Mouse (Mus musculus) liver, embryonic 16.5 days (tissue): ENCODE results near the gene Myo9b. TPM values are rescaled to one million over a fixed set of nuclear protein-coding genes. Genes with fewer than 3 reads are reported as not detected.

ENCODE experiments used
- ATAC-seq: fragments of 200-750 bp; cut with Nextera tagmentation; 2 replicates; pipeline ENCODE4 v1.8.0; 2017; ENCODE audit warnings: low read depth, mild to moderate bottlenecking, moderate number of reproducible peaks, moderate library complexity
- H3K27ac ChIP-seq: fragments of 300-500 bp; sonication (generic); 2 replicates; pipeline ENCODE4 v1.5.1; 2014; ENCODE audit warnings: mild to moderate bottlenecking, low read length
- H3K27me3 ChIP-seq: fragments of 300-500 bp; sonication (generic); 2 replicates; pipeline ENCODE4 v1.6.1; 2014; ENCODE audit warnings: low read depth, low read length, mixed read lengths; ENCODE audit not compliant: control insufficient read depth, insufficient read depth
- H3K36me3 ChIP-seq: fragments of 300-500 bp; sonication (generic); 2 replicates; pipeline ENCODE4 v1.6.1; 2014; ENCODE audit warnings: mild to moderate bottlenecking; ENCODE audit not compliant: control insufficient read depth, insufficient read depth
- H3K4me1 ChIP-seq: fragments of 300-500 bp; sonication (generic); 2 replicates; pipeline ENCODE4 v1.6.1; 2014; ENCODE audit warnings: low read depth, low read length, mixed read lengths; ENCODE audit not compliant: control insufficient read depth
- H3K4me2 ChIP-seq: fragments of 300-500 bp; sonication (generic); 2 replicates; pipeline ENCODE4 v1.6.1; 2014; ENCODE audit warnings: low read depth, low read length, mixed read lengths
- H3K4me3 ChIP-seq: fragments of 300-500 bp; sonication (generic); 2 replicates; pipeline ENCODE4 v1.5.1; 2014; ENCODE audit warnings: low read depth, mild to moderate bottlenecking, low read length
- H3K9ac ChIP-seq: fragments of 300-500 bp; sonication (generic); 2 replicates; pipeline ENCODE4 v1.6.1; 2014; ENCODE audit warnings: low read depth, low read length
- H3K9me3 ChIP-seq: fragments of 300-500 bp; sonication (generic); replicated peaks from 2 replicates; pipeline ENCODE4 v1.6.1; 2016; ENCODE audit warnings: low read length; ENCODE audit not compliant: control insufficient read depth
- WGBS: fragments of 180-500 bp; shearing (Covaris S2); extraction: QIAGEN DNeasy Blood & Tissue Kit; methylation state at CpG from one replicate; pipeline ENCODE4 v1.1.7; 2014; ENCODE audit not compliant: insufficient replicate concordance; 5-methylcytosine and 5-hydroxymethylcytosine counted together
- polyA plus RNA-seq: library from polyadenylated mRNA; unstranded; fragments of >200 nt; fragmentation: Nextera tagmentation; extraction: Ambion mirVana; gene quantifications from 2 replicates; pipeline ENCODE4 v1.2.1, GENCODE M21; 2015

Myo9b gene
- polyA plus RNA-seq, 1 experiment from 2014 or later = 7.8 TPM

- no peak overlapping the region for H3K4me3 ChIP-seq
- ATAC-seq = no peak
- no peaks in the 10 kb centered on the region for H3K9me3 ChIP-seq
- 77% methylated on average over 3 of the region's 3 CpGs for WGBS
- H3K9ac ChIP-seq = no peak overlapping the region
- no peak overlapping the region for H3K4me2 ChIP-seq
- H3K4me1 ChIP-seq = peaks cover 39% of the 10 kb centered on the region
- peaks cover 15% of the 10 kb centered on the region for H3K27me3 ChIP-seq
- H3K27ac ChIP-seq = no peak overlapping the region
- H3K36me3 ChIP-seq = no peaks in the 10 kb centered on the region; the same call in none of the 2 replicates
These were observed 100.5 kb downstream of the Myo9b start for GRCm38 (mm10) chr8:71373000-71373399.

- WGBS = 66% methylated on average over 17 of the region's 17 CpGs
- ATAC-seq = no peak
- peaks cover 28% of the 10 kb centered on the region for H3K27me3 ChIP-seq
- no peak overlapping the region for H3K4me2 ChIP-seq
- peaks cover 32% of the 10 kb centered on the region for H3K4me1 ChIP-seq
- H3K27ac ChIP-seq = no peak overlapping the region
- H3K9me3 ChIP-seq = no peaks in the 10 kb centered on the region
- no peak overlapping the region for H3K9ac ChIP-seq
- H3K36me3 ChIP-seq = no peaks in the 10 kb centered on the region; the same call in 1 of the 2 replicates
- H3K4me3 ChIP-seq = no peak overlapping the region
These were observed 102.2 kb downstream of the Myo9b start for GRCm38 (mm10) chr8:71374616-71375206.

GRCm38 (mm10) chr8:71375581-71376422 is 103.3 kb downstream of the Myo9b start:
- ATAC-seq = peak; percentile 6

GRCm38 (mm10) chr8:71376423-71377030 is 104.0 kb downstream of the Myo9b start:
- Histone ChIP-seq H3K27ac (no peak overlapping the region), H3K9me3 (no peaks in the 10 kb centered on the region), H3K36me3 (no peaks in the 10 kb centered on the region; the same call in 1 of the 2 replicates), H3K4me1 (peaks cover 32% of the 10 kb centered on the region), H3K9ac (0 out of 2 replicates have a peak overlapping the region, but pooled peaks have one; percentile 7), H3K4me2 (peak overlapping the region; percentile 62; the same call in 1 of the 2 replicates), H3K4me3 (no peak overlapping the region), H3K27me3 (peaks cover 46% of the 10 kb centered on the region)
- no peak for ATAC-seq
- 59% methylated on average over 8 of the region's 8 CpGs for WGBS

More at GRCm38 (mm10) chr8:71375581-71376422, 103.3 kb downstream of the Myo9b start:
- Histone ChIP-seq H3K27me3 (peaks cover 38% of the 10 kb centered on the region), H3K36me3 (no peaks in the 10 kb centered on the region; the same call in 1 of the 2 replicates), H3K9me3 (no peaks in the 10 kb centered on the region), H3K9ac (0 out of 2 replicates have a peak overlapping the region, but pooled peaks have one; percentile 7), H3K4me2 (peak overlapping the region; percentile 62), H3K4me1 (peaks cover 28% of the 10 kb centered on the region), H3K27ac (no peak overlapping the region), H3K4me3 (peak overlapping the region; percentile 33)
- WGBS = 12% methylated on average over 73 of the region's 74 CpGs

- Histone ChIP-seq H3K9ac (no peak overlapping the region), H3K36me3 (no peaks in the 10 kb centered on the region; the same call in 1 of the 2 replicates), H3K4me2 (peak overlapping the region; percentile 73), H3K27ac (no peak overlapping the region), H3K9me3 (no peaks in the 10 kb centered on the region), H3K4me1 (peaks cover 31% of the 10 kb centered on the region), H3K27me3 (peaks cover 59% of the 10 kb centered on the region), H3K4me3 (peak overlapping the region; percentile 70)
- no peak for ATAC-seq
- whole genome bisulfite sequencing = 54% methylated on average over 4 of the region's 4 CpGs
These were observed 106.5 kb downstream of the Myo9b start for GRCm38 (mm10) chr8:71379008-71379407.

GRCm38 (mm10) chr8:71379512-71380075 is 107.1 kb downstream of the Myo9b start:
- no peak for ATAC-seq
- peaks cover 31% of the 10 kb centered on the region for H3K4me1 ChIP-seq
- H3K27me3 ChIP-seq = peaks cover 59% of the 10 kb centered on the region

GRCm38 (mm10) chr8:71380178-71381171 is 108.0 kb downstream of the Myo9b start:
- Histone ChIP-seq H3K27ac (peak overlapping the region; percentile 76), H3K36me3 (no peaks in the 10 kb centered on the region; the same call in 1 of the 2 replicates), H3K27me3 (peaks cover 59% of the 10 kb centered on the region), H3K9me3 (no peaks in the 10 kb centered on the region), H3K4me3 (peak overlapping the region; percentile 70), H3K4me1 (peaks cover 26% of the 10 kb centered on the region), H3K9ac (peak overlapping the region; percentile 70), H3K4me2 (peak overlapping the region; percentile 73)
- no peak for ATAC-seq
- WGBS = 5% methylated on average over 72 of the region's 72 CpGs

More at GRCm38 (mm10) chr8:71379512-71380075, 107.1 kb downstream of the Myo9b start:
- Histone ChIP-seq H3K4me2 (peak overlapping the region; percentile 73), H3K9me3 (no peaks in the 10 kb centered on the region), H3K27ac (0 out of 2 replicates have a peak overlapping the region, but pooled peaks have one; percentile 1), H3K4me3 (peak overlapping the region; percentile 70), H3K9ac (peak overlapping the region; percentile 70; the same call in 1 of the 2 replicates), H3K36me3 (no peaks in the 10 kb centered on the region; the same call in 1 of the 2 replicates)
- 44% methylated on average over 3 of the region's 3 CpGs for WGBS
